In genomic region chr5:141553444-141553843, GRCm38 (mm10) we compare ENCODE assay signal across 18 mouse cellular contexts.
DNase-seq lines count a peak whose midpoint lies in the region; ATAC-seq and TF ChIP-seq lines count a peak whose summit lies in the region.
"Had no signal": no experiment of that assay in that cellular context is flagged by ENCODE, and none has a peak within 500 bp of the region (broad histone marks: within the 10 kb centered on the region; RNA-seq: fewer than 3 reads in every experiment).

No protein-coding gene starts in this region.

- H3K27me3 ChIP-seq in embryonic facial prominence, embryonic 14.5 days (replicated peaks; ENCODE audit: control insufficient read depth, insufficient read depth, low read length): no peaks in the 10 kb centered on the region
- H3K27me3 ChIP-seq in embryonic facial prominence, embryonic 10.5 days (replicated peaks; ENCODE audit: low read depth, poor library complexity, severe bottlenecking): no peaks in the 10 kb centered on the region
- no peaks in the 10 kb centered on the region for H3K27me3 ChIP-seq in kidney, embryonic 16.5 days (ENCODE audit: insufficient read depth, low read length)
- H3K27me3 ChIP-seq: embryonic facial prominence, embryonic 12.5 days; forebrain, embryonic 12.5 days; heart, embryonic 12.5 days; hindbrain, embryonic 15.5 days had no signal

- no peak overlapping the region for H3K4me2 ChIP-seq in embryonic facial prominence, embryonic 14.5 days (ENCODE audit: low read depth, low read length)
- H3K4me2 ChIP-seq in kidney, embryonic 16.5 days (replicated peaks; ENCODE audit: low read depth, low read length): no peak overlapping the region
- H3K4me2 ChIP-seq: embryonic facial prominence, embryonic 12.5 days; forebrain, embryonic 12.5 days; heart, embryonic 12.5 days; hindbrain, embryonic 15.5 days had no signal

- no peaks in the 10 kb centered on the region for H3K9me3 ChIP-seq in embryonic facial prominence, embryonic 14.5 days (ENCODE audit: control insufficient read depth, low read length)
- no peaks in the 10 kb centered on the region for H3K9me3 ChIP-seq in embryonic facial prominence, embryonic 10.5 days
- H3K9me3 ChIP-seq in kidney, embryonic 16.5 days (ENCODE audit: low read length): no peaks in the 10 kb centered on the region
- H3K9me3 ChIP-seq: embryonic facial prominence, embryonic 12.5 days; forebrain, embryonic 12.5 days; heart, embryonic 12.5 days; hindbrain, embryonic 15.5 days had no signal

- H3K36me3 ChIP-seq in embryonic facial prominence, embryonic 14.5 days (ENCODE audit: control insufficient read depth, insufficient read depth, low read length): no peaks in the 10 kb centered on the region
- H3K36me3 ChIP-seq in embryonic facial prominence, embryonic 10.5 days (replicated peaks): no peaks in the 10 kb centered on the region
- no peaks in the 10 kb centered on the region for H3K36me3 ChIP-seq in kidney, embryonic 16.5 days (ENCODE audit: insufficient read depth, low read length)
- H3K36me3 ChIP-seq: embryonic facial prominence, embryonic 12.5 days; forebrain, embryonic 12.5 days; heart, embryonic 12.5 days; hindbrain, embryonic 15.5 days had no signal

- H3K4me1 ChIP-seq in embryonic facial prominence, embryonic 14.5 days (ENCODE audit: control insufficient read depth, insufficient read depth, low read length): 0 out of 2 replicates have a peak, but pooled peaks cover 5% of the 10 kb centered on the region
- peaks cover 25% of the 10 kb centered on the region for H3K4me1 ChIP-seq in embryonic facial prominence, embryonic 10.5 days
- peaks cover 6% of the 10 kb centered on the region; the same call in 1 of the 2 replicates for H3K4me1 ChIP-seq in kidney, embryonic 16.5 days (ENCODE audit: insufficient read depth, low read length)

- intact Hi-C loops in left cerebral cortex, adult 2 months (cut with DNase I): no loop called here

- 64% methylated on average over 9 of the region's 9 CpGs for WGBS in embryonic facial prominence, embryonic 14.5 days
- WGBS in embryonic facial prominence, embryonic 10.5 days: 94% methylated on average over 9 of the region's 9 CpGs
- 18% methylated on average over 9 of the region's 9 CpGs for WGBS in kidney, embryonic 16.5 days

- H3K27ac ChIP-seq in embryonic facial prominence, embryonic 14.5 days (replicated peaks; ENCODE audit: low read depth, low read length): no peak overlapping the region
- no peak overlapping the region for H3K27ac ChIP-seq in embryonic facial prominence, embryonic 10.5 days (replicated peaks)
- no peak overlapping the region for H3K27ac ChIP-seq in kidney, embryonic 16.5 days (ENCODE audit: low read length)
- H3K27ac ChIP-seq in left cerebral cortex, adult 2 months: no peak overlapping the region
- H3K27ac ChIP-seq: embryonic facial prominence, embryonic 12.5 days; forebrain, embryonic 12.5 days; heart, adult 2 months; hindbrain, embryonic 15.5 days had no signal

- TF ChIP-seq CTCF in left cerebral cortex, adult 2 months (IDR thresholded peaks at IDR 0.05): no peak

- no peak overlapping the region for H3K9ac ChIP-seq in embryonic facial prominence, embryonic 14.5 days (ENCODE audit: low read depth, low read length)
- no peak overlapping the region for H3K9ac ChIP-seq in kidney, embryonic 16.5 days (replicated peaks; ENCODE audit: low read length)
- H3K9ac ChIP-seq: embryonic facial prominence, embryonic 12.5 days; forebrain, embryonic 12.5 days; heart, embryonic 12.5 days; hindbrain, embryonic 15.5 days had no signal

- DNase-seq in embryonic facial prominence, embryonic 14.5 days (ENCODE audit: low spot score): peak; percentile 22
- no peak for DNase-seq in embryonic facial prominence, embryonic 10.5 days (ENCODE audit: low spot score)
- DNase-seq in kidney, postnatal 14 days: no peak
- DNase-seq in ovary, postnatal 14 days (ENCODE audit: low spot score): peak; percentile 7
- no peak for DNase-seq in ovary, postnatal 10 days (ENCODE audit: low spot score)
- no peak for DNase-seq in left cerebral cortex, adult 2 months (ENCODE audit: extremely low spot score in 1 of 2, low spot score in 2 of 2)
- DNase-seq: adrenal gland, postnatal 10 days; cerebellum, adult 2 months; embryo, embryonic 11 days; gastrocnemius, postnatal 10 days; heart, adult 2 months had no signal

- H3K4me3 ChIP-seq in embryonic facial prominence, embryonic 14.5 days (ENCODE audit: low read depth, low read length): no peak overlapping the region
- no peak overlapping the region for H3K4me3 ChIP-seq in embryonic facial prominence, embryonic 10.5 days
- H3K4me3 ChIP-seq in kidney, embryonic 16.5 days (ENCODE audit: low read length): no peak overlapping the region
- H3K4me3 ChIP-seq in left cerebral cortex, adult 2 months: no peak overlapping the region
- H3K4me3 ChIP-seq: embryonic facial prominence, embryonic 12.5 days; forebrain, embryonic 12.5 days; heart, adult 2 months; heart, embryonic 12.5 days; hindbrain, embryonic 15.5 days had no signal

- no peak for ATAC-seq in embryonic facial prominence, embryonic 14.5 days (ENCODE audit: low read depth)
- ATAC-seq in kidney, embryonic 16.5 days (ENCODE audit: low FRiP score, low TSS enrichment): peak; percentile 49; the same call in 1 of the 2 replicates
- ATAC-seq: forebrain, embryonic 16.5 days; inflammation-experienced regulatory T-cells, adult 6 months had no signal

Comparison
In these comparisons a context has a peak if more than half of its experiments do, and no peak if none do; other contexts are left out.
1. DNase-seq: peak in embryonic facial prominence, embryonic 14.5 days (single experiment) and ovary, postnatal 14 days (single experiment); none in embryonic facial prominence, embryonic 10.5 days (single experiment), kidney, postnatal 14 days (single experiment), ovary, postnatal 10 days (single experiment) and left cerebral cortex, adult 2 months (0 of 2).